Mouse (Mus musculus) embryo, embryonic 11 days (tissue): ENCODE results near the gene Selp.

Experiments
- DNase-seq: peaks from one replicate; pipeline ENCODE4 v3.0.0-alpha.2; 2015

Selp gene

GRCm38 (mm10) chr1:164114947-164115493, at the start of gene Selp:
Gene Selp, plus strand, starts transcription at chr1:164115264.
- no peak for DNase-seq

GRCm38 (mm10) chr1:164069261-164069660, 45.8 kb upstream of the Selp start:
- no peak for DNase-seq

- DNase-seq, result no peak
These were observed 44.6 kb upstream of the Selp start for GRCm38 (mm10) chr1:164070461-164070860.

GRCm38 (mm10) chr1:164071111-164071510, 44.0 kb upstream of the Selp start:
- no peak for DNase-seq

GRCm38 (mm10) chr1:164072001-164072400, 43.1 kb upstream of the Selp start:
- no peak for DNase-seq

- no peak for DNase-seq
These were observed 42.0 kb upstream of the Selp start for GRCm38 (mm10) chr1:164073091-164073490.

- DNase-seq, result no peak
These were observed 41.3 kb upstream of the Selp start for GRCm38 (mm10) chr1:164073803-164074202.

- DNase-seq, result no peak
These were observed 40.4 kb upstream of the Selp start for GRCm38 (mm10) chr1:164074606-164075140.

GRCm38 (mm10) chr1:164075416-164075815, 39.6 kb upstream of the Selp start:
- DNase-seq, result no peak

- no peak for DNase-seq
These were observed 38.6 kb upstream of the Selp start for GRCm38 (mm10) chr1:164076441-164076840.

- DNase-seq, result no peak
These were observed 38.0 kb upstream of the Selp start for GRCm38 (mm10) chr1:164077031-164077430.

- no peak for DNase-seq
These were observed 36.7 kb upstream of the Selp start for GRCm38 (mm10) chr1:164078323-164078741.

GRCm38 (mm10) chr1:164079091-164079490, 36.0 kb upstream of the Selp start:
- no peak for DNase-seq

GRCm38 (mm10) chr1:164083046-164083445, 32.0 kb upstream of the Selp start:
- DNase-seq, result no peak

GRCm38 (mm10) chr1:164086797-164087196, 28.3 kb upstream of the Selp start:
- DNase-seq, result no peak

GRCm38 (mm10) chr1:164087872-164088271, 27.2 kb upstream of the Selp start:
- no peak for DNase-seq

- DNase-seq, result no peak
These were observed 18.3 kb upstream of the Selp start for GRCm38 (mm10) chr1:164096780-164097179.

- DNase-seq, result no peak
These were observed 17.2 kb upstream of the Selp start for GRCm38 (mm10) chr1:164097911-164098310.

- no peak for DNase-seq
These were observed 16.7 kb upstream of the Selp start for GRCm38 (mm10) chr1:164098372-164098771.

GRCm38 (mm10) chr1:164109763-164110162, 5.3 kb upstream of the Selp start:
- DNase-seq, result no peak

- DNase-seq, result no peak
These were observed 4.3 kb upstream of the Selp start for GRCm38 (mm10) chr1:164110591-164111329.

- no peak for DNase-seq
These were observed 784 bp upstream of the Selp start for GRCm38 (mm10) chr1:164114280-164114679.

- DNase-seq, result no peak
These were observed 583 bp downstream of the Selp start for GRCm38 (mm10) chr1:164115647-164116046.

GRCm38 (mm10) chr1:164117869-164118268, 2.8 kb downstream of the Selp start:
- DNase-seq, result no peak
